Mouse (Mus musculus): ENCODE measurements around the gene Rbm47. TPM values are rescaled to one million over a fixed set of nuclear protein-coding genes. Genes with fewer than 3 reads are reported as not detected.
"Not testable (repeated sequence)": the region's sequence is repeated elsewhere in the genome, so short reads cannot be mapped to it uniquely, and the experiment has no call there.

Gene Rbm47
- polyA plus RNA-seq, 1 experiment from 2014 or later = 8.9 TPM

DNA sequence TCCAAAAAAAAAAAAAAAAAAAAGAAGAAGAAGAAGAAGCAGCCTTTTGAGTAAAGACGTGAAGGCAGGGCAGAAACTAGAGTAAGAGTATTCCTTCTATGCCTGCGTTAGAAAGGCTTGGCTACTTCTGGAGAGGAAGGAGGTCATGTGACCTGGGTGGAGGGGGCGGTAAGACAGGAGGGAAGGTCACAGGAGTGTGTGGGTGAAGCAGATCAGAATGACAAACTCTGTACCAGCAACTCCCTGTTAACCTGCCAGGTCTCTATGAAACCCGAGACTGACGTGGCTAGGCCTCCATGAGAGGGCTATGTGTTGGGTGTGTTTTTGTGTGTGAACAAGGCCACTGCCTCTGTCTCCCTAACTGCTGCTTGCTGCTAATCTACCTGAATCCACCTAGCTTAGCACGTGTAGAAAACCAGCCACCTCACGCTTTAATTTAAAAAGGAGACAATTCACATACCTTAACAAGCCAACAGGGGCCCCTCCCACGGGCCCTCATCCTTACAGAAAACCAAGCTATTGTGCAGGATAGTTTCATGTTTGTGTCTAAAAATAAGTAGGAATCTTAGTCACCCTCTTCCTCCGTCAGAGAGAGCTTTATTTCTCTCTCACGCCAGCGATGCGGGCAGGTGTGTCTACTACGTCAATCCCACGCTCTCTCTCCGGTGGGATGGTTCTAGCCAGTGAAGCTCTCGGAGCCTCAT is 17.7 kb upstream of the Rbm47 start:
- Histone ChIP-seq H3K4me1 (no peaks in the 10 kb centered on the region), H3K27me3 (no peaks in the 10 kb centered on the region), H3K4me2 (no peak overlapping the region), H3K4me3 (no peak overlapping the region), H3K36me3 (no peaks in the 10 kb centered on the region), H3K27ac (no peak overlapping the region), H3K9me3 (no peaks in the 10 kb centered on the region), H3K9ac (no peak overlapping the region)
- 69% methylated on average over 16 of the region's 16 CpGs for WGBS
- no peak for ATAC-seq (ENCODE audit: insufficient number of reproducible peaks, low FRiP score, low TSS enrichment, low read depth)

DNA sequence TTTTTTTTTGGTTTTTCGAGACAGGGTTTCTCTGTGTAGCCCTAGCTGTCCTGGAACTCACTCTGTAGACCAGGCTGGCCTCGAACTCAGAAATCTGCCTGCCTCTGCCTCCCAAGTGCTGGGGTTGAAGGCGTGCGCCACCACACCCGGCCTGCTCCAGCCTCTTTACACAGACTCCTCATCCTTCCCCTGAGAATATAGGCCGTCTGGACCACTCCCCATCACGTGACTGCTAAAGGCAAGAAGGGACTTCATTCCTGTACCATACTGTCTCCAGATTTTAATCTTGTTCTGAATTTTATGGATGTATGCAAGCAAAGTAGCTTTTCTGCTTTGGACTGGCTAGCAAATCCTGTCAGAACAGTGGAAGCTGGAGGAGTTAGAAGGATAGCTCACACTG is 15.7 kb upstream of the Rbm47 start:
- not testable (repeated sequence) for H3K36me3 ChIP-seq; H3K9me3 ChIP-seq; H3K27me3 ChIP-seq; H3K9ac ChIP-seq; ATAC-seq (ENCODE audit: insufficient number of reproducible peaks, low FRiP score, low TSS enrichment, low read depth); H3K4me3 ChIP-seq; H3K4me1 ChIP-seq; H3K27ac ChIP-seq; H3K4me2 ChIP-seq
- WGBS = 87% methylated on average over 6 of the region's 7 CpGs

DNA sequence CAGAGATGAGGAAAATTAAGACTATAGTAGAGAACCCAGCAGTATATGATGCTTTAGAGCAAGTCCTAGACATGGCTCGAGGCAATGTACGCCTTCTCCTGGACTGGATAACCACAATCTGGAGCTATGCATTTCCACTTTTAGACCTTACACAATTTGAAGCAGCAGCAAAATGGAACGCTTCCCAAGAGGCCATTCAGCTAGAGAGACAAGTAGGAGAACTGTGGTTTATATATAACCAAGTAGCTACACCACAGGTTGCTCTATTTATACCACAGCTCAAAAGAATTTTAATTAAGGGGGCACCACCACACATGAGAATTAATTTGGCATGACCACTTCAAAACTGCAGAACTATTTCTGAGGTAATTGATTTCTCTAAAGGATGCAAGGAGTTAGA is 9.2 kb upstream of the Rbm47 start:
- no peaks in the 10 kb centered on the region for H3K9me3 ChIP-seq
- WGBS = 82% methylated on average over 3 of the region's 3 CpGs
- ATAC-seq (ENCODE audit: insufficient number of reproducible peaks, low FRiP score, low TSS enrichment, low read depth) = no peak
- H3K4me1 ChIP-seq = no peaks in the 10 kb centered on the region
- no peaks in the 10 kb centered on the region for H3K36me3 ChIP-seq
- no peak overlapping the region for H3K27ac ChIP-seq
- no peak overlapping the region for H3K9ac ChIP-seq
- no peak overlapping the region for H3K4me3 ChIP-seq
- no peak overlapping the region for H3K4me2 ChIP-seq
- no peaks in the 10 kb centered on the region for H3K27me3 ChIP-seq

DNA sequence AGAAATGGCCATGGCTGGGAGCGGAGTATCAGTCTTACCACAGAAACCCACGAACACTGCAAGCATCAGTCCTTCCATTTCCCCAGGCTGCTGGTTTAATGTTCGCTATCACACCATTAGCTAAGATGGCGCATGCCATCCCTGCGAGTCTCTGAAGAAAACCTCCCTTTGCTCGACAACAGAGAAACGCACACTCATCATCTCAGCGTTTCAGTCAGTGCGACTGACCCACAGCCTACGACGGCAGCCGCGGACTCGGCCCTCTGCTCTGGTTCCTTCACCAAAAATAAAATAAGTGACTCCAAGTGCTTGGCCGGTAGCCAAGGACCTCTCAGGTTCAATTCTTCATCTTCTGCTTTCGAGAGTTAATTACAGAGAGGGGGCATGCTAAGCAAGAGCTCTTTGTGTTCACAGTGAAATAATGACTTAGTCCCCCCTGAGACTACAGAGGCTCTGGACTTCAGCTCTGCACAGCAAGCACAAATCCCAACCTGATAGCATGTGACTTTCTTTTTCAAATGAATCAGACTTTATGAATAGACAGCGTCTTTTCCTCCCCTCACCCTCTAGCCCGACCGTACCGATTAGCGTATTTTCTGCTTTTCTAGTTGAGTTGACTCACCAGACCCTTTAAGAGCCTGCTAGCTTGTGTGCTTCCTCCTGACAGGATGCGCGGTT is 1.4 kb upstream of the Rbm47 start:
- no peak for ATAC-seq (ENCODE audit: insufficient number of reproducible peaks, low FRiP score, low TSS enrichment, low read depth)
- H3K4me2 ChIP-seq = no peak overlapping the region

DNA sequence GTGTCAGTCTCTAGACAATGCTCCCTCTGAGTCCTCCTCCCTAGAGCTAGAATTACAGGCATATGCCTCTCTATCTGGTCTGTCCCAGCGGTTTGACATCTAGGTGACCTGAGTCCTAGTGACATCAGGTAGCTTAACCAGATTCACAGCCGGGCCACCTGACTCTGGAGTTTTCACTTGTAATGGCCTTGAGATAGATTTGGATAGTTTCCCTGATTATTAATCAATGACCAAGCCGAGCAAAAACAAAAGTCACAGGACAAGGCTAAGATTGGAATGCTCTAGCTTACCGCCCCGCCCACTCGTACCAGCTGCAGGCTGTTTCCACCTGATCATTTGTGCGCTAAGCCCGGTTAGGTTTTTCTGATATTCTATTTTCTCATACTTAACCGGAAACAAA is 2.3 kb downstream of the Rbm47 start:
- Histone ChIP-seq H3K4me3 (no peak overlapping the region), H3K9me3 (no peaks in the 10 kb centered on the region), H3K9ac (no peak overlapping the region), H3K27ac (no peak overlapping the region), H3K27me3 (no peaks in the 10 kb centered on the region), H3K4me2 (no peak overlapping the region), H3K4me1 (no peaks in the 10 kb centered on the region; the same call in 1 of the 2 replicates), H3K36me3 (no peaks in the 10 kb centered on the region)
- WGBS = 74% methylated on average over 9 of the region's 9 CpGs
- ATAC-seq (ENCODE audit: insufficient number of reproducible peaks, low FRiP score, low TSS enrichment, low read depth) = no peak

More for the DNA sequence above, 1.4 kb upstream of the Rbm47 start:
- Histone ChIP-seq H3K36me3 (no peaks in the 10 kb centered on the region), H3K9me3 (no peaks in the 10 kb centered on the region), H3K4me1 (no peaks in the 10 kb centered on the region), H3K9ac (no peak overlapping the region), H3K27me3 (no peaks in the 10 kb centered on the region), H3K27ac (no peak overlapping the region), H3K4me3 (no peak overlapping the region)
- WGBS = 60% methylated on average over 23 of the region's 23 CpGs

DNA sequence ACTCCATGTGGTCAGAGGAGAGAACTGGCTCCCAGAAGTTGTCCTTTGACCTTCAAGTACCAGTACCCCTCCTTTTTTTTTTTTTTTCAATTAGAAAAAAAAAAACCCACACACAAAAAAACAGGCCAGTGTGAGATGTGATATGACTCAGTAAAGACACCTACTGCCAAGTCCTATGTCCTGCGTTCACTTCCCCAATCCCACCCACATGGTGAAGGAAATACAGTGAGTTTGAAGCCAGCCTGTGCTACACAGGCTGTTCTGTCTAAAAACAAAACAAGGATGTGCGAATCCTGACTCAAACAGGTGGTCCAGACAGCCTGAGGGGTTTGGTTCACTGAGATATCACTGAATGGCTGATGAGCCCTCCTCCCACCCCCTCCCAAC is 3.8 kb downstream of the Rbm47 start:
- Histone ChIP-seq H3K4me2 (no peak overlapping the region), H3K27ac (no peak overlapping the region), H3K36me3 (no peaks in the 10 kb centered on the region), H3K9ac (no peak overlapping the region), H3K4me1 (no peaks in the 10 kb centered on the region; the same call in 1 of the 2 replicates), H3K4me3 (no peak overlapping the region), H3K9me3 (no peaks in the 10 kb centered on the region), H3K27me3 (no peaks in the 10 kb centered on the region)
- ATAC-seq (ENCODE audit: insufficient number of reproducible peaks, low FRiP score, low TSS enrichment, low read depth) = no peak
- 89% methylated on average over 2 of the region's 2 CpGs for WGBS

DNA sequence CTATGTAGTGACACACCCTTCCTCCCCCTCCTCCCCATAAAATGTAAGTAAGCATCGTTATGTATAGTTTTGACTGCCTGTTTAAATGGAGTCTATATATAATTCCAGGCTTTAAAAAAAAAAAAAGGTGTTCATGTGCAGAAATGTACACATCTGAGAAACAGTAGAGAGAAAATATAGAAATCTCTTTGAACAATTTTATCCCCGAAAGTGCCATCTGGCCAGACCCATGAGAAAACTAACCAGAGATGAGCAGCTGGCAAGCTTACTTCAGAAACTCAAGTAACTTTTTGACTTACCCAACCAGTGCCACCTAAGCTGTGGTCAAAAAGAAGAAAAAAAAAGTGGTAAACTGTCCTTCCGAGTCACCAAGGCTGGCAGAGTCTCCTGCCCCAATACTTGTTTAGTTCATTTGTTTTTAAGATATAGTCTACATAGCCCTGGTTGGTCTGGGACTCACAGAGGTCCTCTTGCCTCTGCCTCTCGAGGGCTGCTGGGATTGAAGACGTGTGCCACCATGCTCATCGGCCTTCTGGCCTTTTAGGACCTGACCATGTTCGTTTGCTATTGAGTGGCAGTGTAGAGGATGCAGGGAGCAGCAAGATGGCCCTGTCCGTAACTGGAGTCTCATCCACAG is 4.3 kb downstream of the Rbm47 start:
- Histone ChIP-seq H3K4me1 (no peaks in the 10 kb centered on the region; the same call in 1 of the 2 replicates), H3K27me3 (no peaks in the 10 kb centered on the region), H3K4me3 (no peak overlapping the region), H3K4me2 (no peak overlapping the region), H3K36me3 (no peaks in the 10 kb centered on the region), H3K9ac (no peak overlapping the region), H3K9me3 (no peaks in the 10 kb centered on the region), H3K27ac (no peak overlapping the region)
- no peak for ATAC-seq (ENCODE audit: insufficient number of reproducible peaks, low FRiP score, low TSS enrichment, low read depth)
- WGBS = 85% methylated on average over 8 of the region's 8 CpGs

DNA sequence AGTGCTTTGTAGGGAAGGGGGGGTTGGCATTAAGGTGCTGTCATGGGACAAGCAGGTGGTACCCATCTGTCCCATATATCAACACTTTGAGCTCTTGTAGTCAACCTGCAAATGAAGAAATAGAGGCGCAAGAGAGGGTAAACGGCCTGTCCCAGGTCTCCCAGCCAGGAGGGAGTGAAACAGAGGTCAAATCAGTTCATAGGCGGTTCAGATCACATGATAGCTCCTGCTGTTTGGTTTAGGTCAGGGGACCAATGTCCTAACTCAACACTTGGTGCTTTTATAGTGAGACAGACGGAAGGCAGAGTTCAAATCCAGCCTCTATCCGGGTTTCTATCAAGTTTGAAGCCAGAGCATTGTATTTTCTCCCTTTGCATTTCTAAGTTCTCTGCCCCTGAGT is 6.0 kb downstream of the Rbm47 start:
- Histone ChIP-seq H3K9me3 (no peaks in the 10 kb centered on the region), H3K4me2 (no peak overlapping the region), H3K27ac (no peak overlapping the region), H3K9ac (no peak overlapping the region), H3K4me3 (no peak overlapping the region), H3K27me3 (no peaks in the 10 kb centered on the region), H3K4me1 (no peaks in the 10 kb centered on the region; the same call in 1 of the 2 replicates), H3K36me3 (no peaks in the 10 kb centered on the region)
- ATAC-seq (ENCODE audit: insufficient number of reproducible peaks, low FRiP score, low TSS enrichment, low read depth) = no peak
- 76% methylated on average over 5 of the region's 5 CpGs for WGBS

DNA sequence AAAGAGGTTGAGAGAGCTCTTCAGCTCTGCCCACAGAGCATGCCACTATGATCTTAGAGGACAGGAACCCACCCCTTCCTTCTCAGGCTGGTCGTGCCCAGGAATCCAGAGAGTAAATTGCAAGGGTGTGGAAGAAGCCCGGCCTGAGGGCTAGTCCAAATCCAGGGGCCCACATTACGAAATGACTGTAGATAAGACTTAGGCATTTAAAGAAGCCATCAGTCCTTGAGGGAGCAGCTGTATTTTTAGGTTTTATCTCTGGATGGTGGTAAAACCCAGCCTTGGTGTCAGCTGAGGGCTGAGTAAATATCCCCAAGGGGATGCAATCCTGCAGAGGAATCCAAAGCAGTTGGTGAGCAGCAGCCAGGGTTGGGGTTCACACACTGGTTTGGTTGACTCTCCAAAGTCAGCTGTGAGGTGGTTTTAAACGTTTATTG is 6.7 kb downstream of the Rbm47 start:
- 35% methylated on average over 4 of the region's 4 CpGs for WGBS
- no peak for ATAC-seq (ENCODE audit: insufficient number of reproducible peaks, low FRiP score, low TSS enrichment, low read depth)

DNA sequence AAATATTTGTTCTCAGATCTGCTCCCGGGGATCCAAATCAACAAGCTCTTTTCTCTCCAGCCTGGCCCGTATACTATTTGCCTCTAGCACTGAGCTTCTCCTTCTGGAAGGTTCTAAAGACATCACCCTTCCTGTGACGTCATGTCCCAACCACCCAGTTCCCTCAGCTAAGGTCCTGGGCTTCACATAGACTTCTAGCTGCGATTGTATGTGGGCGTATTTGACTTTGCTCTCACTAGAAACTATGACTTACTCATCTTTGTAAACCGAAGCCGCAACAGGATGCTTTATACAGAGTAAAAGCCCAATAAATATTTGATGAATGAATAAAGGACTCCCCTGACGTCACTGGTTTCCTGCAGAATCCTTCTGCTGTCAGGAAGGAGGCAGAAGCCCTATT is 7.2 kb downstream of the Rbm47 start:
- Histone ChIP-seq H3K27ac (no peak overlapping the region), H3K4me3 (no peak overlapping the region), H3K9me3 (no peaks in the 10 kb centered on the region), H3K36me3 (no peaks in the 10 kb centered on the region), H3K27me3 (no peaks in the 10 kb centered on the region), H3K4me2 (no peak overlapping the region), H3K9ac (no peak overlapping the region), H3K4me1 (no peaks in the 10 kb centered on the region; the same call in 1 of the 2 replicates)
- no peak for ATAC-seq (ENCODE audit: insufficient number of reproducible peaks, low FRiP score, low TSS enrichment, low read depth)
- WGBS = 67% methylated on average over 8 of the region's 8 CpGs

More for the DNA sequence above, 6.7 kb downstream of the Rbm47 start:
- Histone ChIP-seq H3K27ac (no peak overlapping the region), H3K4me2 (no peak overlapping the region), H3K9ac (no peak overlapping the region), H3K27me3 (no peaks in the 10 kb centered on the region), H3K36me3 (no peaks in the 10 kb centered on the region), H3K4me3 (no peak overlapping the region), H3K4me1 (no peaks in the 10 kb centered on the region; the same call in 1 of the 2 replicates), H3K9me3 (no peaks in the 10 kb centered on the region)

DNA sequence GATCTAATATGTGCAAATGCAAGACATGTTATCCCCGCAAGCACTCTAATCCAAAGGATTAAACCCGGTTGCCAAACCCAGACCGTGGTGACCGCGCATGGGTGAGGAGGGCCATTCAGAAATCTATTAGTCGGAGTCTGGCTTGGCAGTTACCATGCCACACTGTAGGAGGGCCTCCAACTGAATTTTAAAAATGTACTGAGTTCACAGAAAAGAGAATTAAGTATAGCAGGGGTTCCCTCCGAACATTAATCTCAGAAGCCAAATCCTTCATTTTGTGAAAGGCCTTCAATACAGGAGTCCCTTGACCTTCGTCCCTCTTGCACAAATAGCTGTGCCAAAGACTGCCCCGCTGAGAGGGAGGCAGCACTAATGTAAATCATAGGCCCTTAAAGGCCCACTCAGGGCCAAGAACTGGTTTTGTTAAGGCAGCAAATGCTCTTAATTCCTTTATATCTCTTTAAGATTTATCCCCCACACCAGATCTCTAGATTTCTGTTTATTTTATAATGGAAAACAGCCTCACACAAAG is 16.4 kb downstream of the Rbm47 start:
- no peaks in the 10 kb centered on the region for H3K36me3 ChIP-seq
- no peaks in the 10 kb centered on the region for H3K9me3 ChIP-seq
- no peak overlapping the region for H3K4me3 ChIP-seq
- H3K27ac ChIP-seq = no peak overlapping the region
- H3K4me2 ChIP-seq = no peak overlapping the region
- WGBS = 74% methylated on average over 9 of the region's 9 CpGs
- no peak overlapping the region for H3K9ac ChIP-seq
- no peak for ATAC-seq (ENCODE audit: insufficient number of reproducible peaks, low FRiP score, low TSS enrichment, low read depth)
- H3K27me3 ChIP-seq = peaks cover 8% of the 10 kb centered on the region
- peaks cover 3% of the 10 kb centered on the region for H3K4me1 ChIP-seq

DNA sequence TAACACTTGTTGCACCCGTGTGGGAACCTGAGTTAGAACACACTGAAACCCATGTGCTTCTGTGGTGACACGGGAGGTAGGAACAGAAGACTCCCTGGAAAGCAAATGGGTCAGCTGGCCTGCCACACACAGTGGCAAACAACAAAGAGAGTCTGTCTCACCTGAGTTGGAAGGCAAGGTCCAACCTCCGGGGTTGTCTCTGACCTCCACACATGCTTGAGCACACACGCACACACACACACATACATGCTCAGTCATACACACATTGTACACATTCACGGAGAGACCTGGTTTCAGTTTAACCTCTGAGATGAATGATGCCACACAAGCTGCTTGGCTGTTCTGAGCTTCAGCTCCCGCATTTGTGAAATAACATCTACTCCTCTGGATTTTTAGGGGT is 18.3 kb downstream of the Rbm47 start:
- H3K4me3 ChIP-seq = no peak overlapping the region
- no peak overlapping the region for H3K27ac ChIP-seq
- H3K4me1 ChIP-seq = peaks cover 12% of the 10 kb centered on the region
- H3K36me3 ChIP-seq = no peaks in the 10 kb centered on the region
- H3K27me3 ChIP-seq = peaks cover 12% of the 10 kb centered on the region
- 75% methylated on average over 6 of the region's 6 CpGs for WGBS
- H3K9me3 ChIP-seq = no peaks in the 10 kb centered on the region
- no peak overlapping the region for H3K4me2 ChIP-seq
- no peak overlapping the region for H3K9ac ChIP-seq
- no peak for ATAC-seq (ENCODE audit: insufficient number of reproducible peaks, low FRiP score, low TSS enrichment, low read depth)
